Mouse (Mus musculus) brain, embryonic 14.5 days (tissue): ENCODE measurements at regions not wholly inside any gene's neighbourhood (a gene's known extent, or its start where the extent isn't known, plus 50 kb on each side); places are given as distances from the start of the nearest gene placed in this dataset.
A peak's percentile ranks its signal among the peaks of the same experiment; 100 is the strongest.

Experiments
- DNase-seq: peaks from one replicate; pipeline ENCODE4 v3.0.0-alpha.2; 2011; ENCODE audit warnings: low read depth
- CTCF ChIP-seq: fragments of 200-500 bp; IDR thresholded peaks from 2 replicates; pipeline ENCODE4 v1.5.1; 2012; ENCODE audit warnings: inconsistent platforms, mild to moderate bottlenecking, moderate library complexity, borderline replicate concordance; ENCODE audit not compliant: insufficient read depth, insufficient read length; ENCODE audit errors: extremely low read depth
- POLR2A ChIP-seq: fragments of 200-500 bp; IDR thresholded peaks from 2 replicates; pipeline ENCODE4 v1.6.1; 2012; ENCODE audit warnings: mild to moderate bottlenecking, inconsistent platforms, borderline replicate concordance; ENCODE audit not compliant: poor library complexity, insufficient read depth, insufficient read length, severe bottlenecking; ENCODE audit errors: extremely low read depth

DNA sequence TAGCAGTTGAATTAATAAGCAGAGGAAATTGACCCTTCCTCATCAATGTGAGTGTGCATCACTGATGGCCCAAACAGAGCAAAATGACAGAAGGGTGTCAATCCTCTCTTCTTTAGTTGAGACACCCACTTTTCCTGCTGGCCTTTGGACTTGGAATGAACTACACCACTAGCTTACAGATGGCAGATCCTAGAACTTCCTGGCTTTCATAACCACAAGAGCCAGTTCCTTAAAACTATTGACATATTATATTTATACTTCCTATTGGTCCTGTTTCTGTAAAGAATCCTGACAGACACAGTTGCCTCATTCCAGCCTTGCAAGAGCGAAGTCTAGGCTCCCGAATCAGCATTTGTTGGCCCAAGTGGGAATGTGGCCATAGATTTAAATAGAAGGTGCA, 185.4 kb upstream of the Eif4g2 start:
- no peak for TF ChIP-seq POLR2A
- no peak for TF ChIP-seq CTCF

DNA sequence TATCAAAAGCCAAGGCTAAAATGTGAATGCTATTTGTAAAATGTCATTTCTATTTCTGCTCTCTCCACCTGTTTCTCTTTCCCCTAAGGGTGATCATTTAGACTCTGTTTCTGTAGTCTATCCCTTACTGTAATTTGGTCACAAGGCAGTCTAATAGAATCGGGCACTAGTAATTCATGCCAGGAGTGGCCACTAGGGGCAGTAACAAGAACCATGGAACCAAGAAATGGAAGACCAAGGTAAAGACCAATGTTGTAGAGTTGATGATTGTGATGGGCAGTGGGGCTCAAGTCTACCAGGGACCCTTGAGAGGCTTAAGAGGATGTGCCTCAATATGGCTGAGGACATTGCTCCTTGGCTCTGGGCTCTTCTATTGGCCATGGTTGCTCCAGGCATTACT, 180.5 kb upstream of the Eif4g2 start:
- DNase-seq = no peak
- no peak for TF ChIP-seq POLR2A
- TF ChIP-seq CTCF = peak; percentile 32; the same call in 1 of the 2 replicates

More for the DNA sequence above, 185.4 kb upstream of the Eif4g2 start:
- no peak for DNase-seq

DNA sequence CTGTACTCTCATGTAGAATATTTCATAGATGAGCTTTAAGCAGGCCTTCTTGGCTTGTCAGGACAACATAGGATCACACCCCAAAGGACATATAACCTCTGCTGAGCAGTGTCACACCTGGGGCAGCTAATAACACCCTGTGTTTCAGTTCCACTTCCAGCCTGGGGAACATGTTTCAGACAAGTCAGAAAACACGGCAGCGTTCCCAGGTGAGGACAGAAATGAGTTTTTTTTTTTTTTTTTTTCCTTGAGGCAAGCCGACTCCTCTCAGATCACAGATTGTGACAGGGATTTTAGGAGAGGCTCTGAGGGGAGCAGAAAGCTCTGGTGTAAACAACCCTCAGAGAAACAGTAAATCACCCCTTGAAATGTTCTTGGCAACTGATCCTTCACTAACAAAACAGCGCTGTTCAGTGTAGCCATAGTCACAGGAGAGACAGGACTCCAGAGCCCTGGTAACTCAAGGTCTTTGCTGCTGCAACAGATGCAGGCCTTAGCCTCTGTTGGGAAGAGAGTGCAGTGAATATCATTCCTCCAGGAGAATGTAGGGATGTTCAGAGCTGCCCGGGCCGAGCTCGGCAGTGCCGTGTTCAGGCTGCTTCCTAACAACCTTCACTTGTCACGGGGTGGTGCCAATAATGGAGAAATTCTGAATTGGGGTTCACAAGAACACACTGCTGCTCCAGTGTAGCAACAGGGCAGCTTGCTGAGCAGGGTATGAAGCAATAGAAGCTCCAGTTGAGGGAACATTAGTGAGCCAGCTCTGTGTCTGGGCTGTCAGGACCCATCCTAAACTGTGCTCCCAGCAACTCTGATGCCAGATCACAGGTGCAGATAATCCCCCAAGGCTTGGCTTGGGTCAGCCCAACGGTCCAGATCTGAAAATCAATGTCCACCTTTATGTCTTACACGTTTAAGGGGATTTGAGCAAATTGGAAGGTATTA, 177.1 kb upstream of the Eif4g2 start:
- TF ChIP-seq CTCF (no peak), POLR2A (no peak)
- no peak for DNase-seq

DNA sequence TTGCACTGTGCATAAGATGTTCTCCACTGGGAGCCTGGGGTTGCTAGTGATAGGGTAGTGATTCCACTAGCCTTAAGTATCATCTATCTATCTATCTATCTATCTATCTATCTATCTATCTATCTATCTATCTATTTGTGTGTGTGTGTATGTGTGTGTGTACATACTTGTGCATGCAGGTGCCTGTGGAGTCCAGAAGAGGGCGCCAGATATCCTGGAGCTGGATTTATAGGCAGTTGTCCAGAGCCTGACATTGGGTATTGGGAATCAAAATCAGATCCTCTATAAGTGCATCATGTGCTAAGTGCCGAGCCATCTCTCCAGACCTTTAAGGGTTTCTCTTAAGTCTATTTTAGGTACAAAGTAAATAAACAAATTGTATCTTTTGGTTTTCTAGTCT, 175.0 kb upstream of the Eif4g2 start:
- DNase-seq = no peak
- TF ChIP-seq POLR2A = no peak
- no peak for TF ChIP-seq CTCF

DNA sequence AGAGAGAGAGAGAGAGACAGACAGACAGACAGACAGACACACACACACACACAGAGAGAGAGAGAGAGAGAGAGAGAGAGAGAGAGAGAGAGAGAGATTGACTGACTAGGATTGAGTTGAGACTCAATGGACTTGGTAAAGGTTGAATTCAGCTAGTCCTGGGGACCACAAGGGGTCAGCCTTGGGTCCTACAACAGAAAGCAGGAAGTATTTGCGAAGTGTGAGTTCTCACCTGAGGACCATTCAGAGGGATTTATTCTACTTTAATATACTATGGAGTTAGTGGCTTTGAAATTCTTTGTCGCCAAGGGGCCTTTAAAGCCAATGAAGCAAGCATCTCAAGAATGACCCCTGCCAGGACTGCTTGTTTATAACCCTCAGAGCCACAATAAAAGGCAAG, 173.4 kb upstream of the Eif4g2 start:
- peak; percentile 28 for DNase-seq
- TF ChIP-seq POLR2A (no peak), CTCF (no peak)

DNA sequence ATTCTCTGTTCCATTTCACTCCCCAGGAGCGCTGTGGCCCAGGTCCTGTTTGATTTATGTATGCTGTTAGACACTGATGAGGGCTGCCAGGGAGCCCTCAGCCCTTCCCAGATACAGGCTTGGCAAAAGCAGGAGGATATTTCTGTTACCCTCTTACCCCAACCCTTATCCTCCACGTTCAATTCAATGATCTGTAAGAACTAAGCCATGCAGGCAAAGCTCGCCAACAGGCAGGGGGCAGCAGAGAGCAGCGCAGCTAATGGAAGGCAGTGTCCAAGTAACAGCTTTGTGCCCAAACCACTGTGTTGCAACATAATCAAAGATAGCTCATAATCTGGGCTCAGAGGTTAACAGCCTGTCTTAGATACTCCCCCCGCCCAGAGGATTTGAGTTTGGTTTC, 166.8 kb upstream of the Eif4g2 start:
- DNase-seq = peak; percentile 83

DNA sequence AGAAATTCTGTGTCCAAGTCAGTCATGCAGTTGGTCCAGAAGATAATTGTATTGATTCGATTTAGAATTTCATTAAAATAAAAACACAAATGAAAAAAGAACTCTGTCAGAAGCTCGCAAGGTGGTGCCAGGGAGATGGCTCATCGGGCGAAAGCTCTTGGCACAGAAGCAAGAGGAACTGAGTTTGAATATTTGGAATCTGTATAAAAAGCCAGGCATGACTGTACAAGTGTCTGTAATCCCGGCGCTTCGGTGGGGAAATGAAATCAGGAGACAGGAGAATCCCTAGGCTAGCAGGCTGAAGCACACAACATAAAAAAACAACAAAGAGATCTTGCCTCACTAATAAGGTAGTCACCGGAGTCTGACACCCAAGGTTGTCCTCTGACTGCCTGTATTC, 162.7 kb upstream of the Eif4g2 start:
- no peak for DNase-seq

More for the DNA sequence above, 166.8 kb upstream of the Eif4g2 start:
- TF ChIP-seq CTCF (peak; percentile 93), POLR2A (no peak)

DNA sequence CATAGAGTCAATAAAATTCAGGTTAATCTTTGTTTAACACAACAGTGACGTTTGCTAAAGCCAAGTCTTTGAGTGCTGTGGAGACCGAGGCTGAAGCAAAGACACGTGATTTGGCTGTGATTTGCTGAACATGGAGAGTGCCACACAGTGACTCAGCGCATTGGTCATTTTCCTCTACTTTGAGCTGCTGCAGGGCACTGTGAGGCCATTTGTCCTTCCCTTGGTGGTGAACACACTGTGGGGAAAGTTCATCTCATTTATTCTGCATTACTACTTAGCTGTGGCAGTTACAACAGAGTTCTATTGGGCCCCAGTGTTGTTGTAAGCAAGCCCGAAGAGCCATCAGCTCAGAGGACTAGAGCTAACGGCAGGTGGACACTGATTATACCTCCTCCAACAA, 162.2 kb upstream of the Eif4g2 start:
- TF ChIP-seq CTCF (no peak), POLR2A (no peak)
- no peak for DNase-seq

More for the DNA sequence above, 162.7 kb upstream of the Eif4g2 start:
- TF ChIP-seq POLR2A = no peak
- TF ChIP-seq CTCF = no peak

DNA sequence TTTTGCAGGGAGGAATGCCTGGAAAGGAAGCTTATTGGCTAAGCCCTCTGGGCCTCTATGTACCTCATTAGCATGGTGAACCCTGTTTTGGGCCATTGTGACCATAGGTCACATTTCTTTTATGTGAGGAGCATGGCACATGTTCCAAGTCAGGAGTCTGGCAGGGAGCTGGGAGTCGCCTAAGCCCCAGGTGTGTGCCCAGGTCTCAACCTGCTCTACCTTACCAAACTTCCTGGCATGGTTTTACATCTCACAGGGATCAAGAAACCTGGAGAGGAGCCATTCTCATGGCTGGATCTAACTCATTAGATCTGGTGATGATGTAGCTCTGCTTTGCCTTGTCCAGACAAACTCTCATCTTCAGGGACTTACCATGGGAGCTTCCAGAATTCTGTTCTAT, 161.0 kb upstream of the Eif4g2 start:
- no peak for DNase-seq
- TF ChIP-seq CTCF (no peak), POLR2A (no peak)

DNA sequence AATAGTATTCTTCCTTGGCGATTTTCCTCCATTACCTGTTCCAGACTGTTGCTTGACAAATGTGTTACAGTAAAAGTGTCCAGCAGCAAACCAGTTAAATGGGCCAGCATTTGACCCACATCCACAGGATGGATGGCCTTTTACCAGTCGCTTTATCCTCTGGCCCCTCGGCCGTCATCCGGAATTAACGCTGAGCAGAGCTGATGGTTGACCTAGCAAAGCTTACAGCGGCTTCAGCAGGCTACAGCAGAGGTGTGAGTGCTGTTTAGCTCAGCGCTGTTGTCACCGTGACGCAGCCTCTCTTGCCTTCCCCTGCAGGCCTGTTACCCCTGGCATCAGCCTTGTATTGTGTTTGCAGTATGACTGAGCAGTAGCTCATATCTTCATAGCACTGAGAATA, 159.8 kb upstream of the Eif4g2 start:
- TF ChIP-seq CTCF (no peak), POLR2A (no peak)
- peak; percentile 37 for DNase-seq

DNA sequence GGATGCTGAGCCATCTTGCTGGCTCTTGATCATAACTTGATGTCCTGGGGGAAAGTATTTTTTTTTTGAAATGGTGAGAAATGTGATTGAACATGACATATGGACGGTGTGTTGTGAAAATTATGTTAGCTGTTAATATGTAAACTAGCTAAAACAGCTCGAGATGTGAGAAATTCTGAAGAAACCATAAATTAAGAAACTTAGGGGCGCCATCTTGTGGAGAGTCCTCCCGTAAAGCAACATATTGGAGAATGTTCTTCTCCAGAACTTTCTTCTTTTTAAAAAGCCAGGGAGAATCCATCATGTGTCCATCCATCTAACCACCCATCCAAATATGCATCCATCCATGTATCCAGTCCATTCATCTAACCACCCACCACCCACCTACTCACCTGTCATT, 158.7 kb upstream of the Eif4g2 start:
- peak; percentile 56 for DNase-seq

DNA sequence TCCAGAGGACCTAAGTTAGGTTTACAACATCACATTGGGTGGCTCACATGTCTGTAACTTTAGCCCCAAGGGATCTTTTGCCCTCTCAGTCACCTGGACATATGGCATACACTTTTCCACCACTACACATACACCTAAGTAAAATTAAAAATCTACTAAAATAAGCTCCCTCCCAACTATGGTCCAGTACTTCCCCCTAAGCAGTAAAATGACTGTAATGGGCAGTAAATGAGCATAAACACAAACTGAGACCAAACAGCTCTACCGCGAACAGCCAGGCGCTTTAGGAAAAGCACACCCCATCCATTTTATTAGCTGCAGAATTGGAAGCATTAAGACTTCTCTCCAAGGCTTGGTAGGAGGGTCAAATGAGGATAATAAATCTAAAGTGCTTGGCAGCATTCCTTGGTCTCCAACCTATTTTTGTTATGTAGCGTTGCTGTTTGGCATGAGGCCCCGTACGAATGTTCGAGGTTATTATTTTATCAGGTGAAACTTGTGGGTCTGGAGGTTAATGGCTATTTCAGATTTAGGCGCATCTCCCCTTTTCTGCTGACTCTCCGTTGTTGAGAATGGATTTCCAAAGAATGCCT, 157.5 kb upstream of the Eif4g2 start:
- DNase-seq = no peak
- TF ChIP-seq CTCF (no peak), POLR2A (no peak)

More for the DNA sequence above, 158.7 kb upstream of the Eif4g2 start:
- TF ChIP-seq CTCF = no peak
